Mouse (Mus musculus) adrenal gland, postnatal 14 days (tissue): ENCODE data around the gene 4933414I15Rik. TPM values are rescaled to one million over a fixed set of nuclear protein-coding genes. Genes with fewer than 3 reads are reported as not detected.

Experiments
- DNase-seq: peaks from one replicate; pipeline ENCODE4 v3.0.0; 2021; ENCODE audit warnings: mixed read lengths
- long read RNA-seq, 2 experiments: library from polyadenylated mRNA; stranded (forward); transcript quantifications; one replicate each; pipeline ENCODE4 v2.0.0; 2021
- total RNA-seq: library from RNA; stranded (reverse); gene quantifications from 2 replicates; pipeline ENCODE4 v1.2.3, GENCODE M21; 2021

The 4933414I15Rik gene
- not detected in 2 replicates for total RNA-seq
- long read RNA-seq, experiment 1 = 0 reads
- long read RNA-seq, experiment 2 = 0 reads

GRCm38 (mm10) chr11:50943506-50943905 is at the start of gene 4933414I15Rik:
TSS of gene 4933414I15Rik (minus strand) at chr11:50943765.
- no peak for DNase-seq

DNA sequence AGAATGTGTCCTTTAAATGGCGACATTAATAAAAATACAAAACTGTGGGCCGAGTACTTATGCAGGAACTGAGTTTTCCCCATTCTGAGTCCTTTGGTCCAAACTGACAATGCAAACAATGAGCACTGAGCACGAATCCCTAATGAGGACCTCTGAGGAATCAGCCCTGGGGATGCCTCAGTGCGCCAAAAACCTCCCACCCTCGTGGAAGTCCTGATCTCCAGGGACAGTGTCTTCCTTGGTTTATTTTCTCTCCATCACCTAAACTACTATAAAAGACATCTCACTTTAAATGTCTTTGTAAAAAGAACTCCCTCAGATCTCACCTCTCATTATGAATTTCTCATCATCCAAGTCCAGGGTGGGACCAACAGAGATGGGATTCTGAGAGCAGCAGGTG is 38.1 kb upstream of the 4933414I15Rik start, which contains the start of gene Olfr1377:
TSS of gene Olfr1377 (plus strand) at position 301 of the 400 bp plus-strand sequence.
- no peak for DNase-seq

- peak; percentile 48 for DNase-seq
Observed at GRCm38 (mm10) chr11:50977216-50977615, 33.7 kb upstream of the 4933414I15Rik start.

DNA sequence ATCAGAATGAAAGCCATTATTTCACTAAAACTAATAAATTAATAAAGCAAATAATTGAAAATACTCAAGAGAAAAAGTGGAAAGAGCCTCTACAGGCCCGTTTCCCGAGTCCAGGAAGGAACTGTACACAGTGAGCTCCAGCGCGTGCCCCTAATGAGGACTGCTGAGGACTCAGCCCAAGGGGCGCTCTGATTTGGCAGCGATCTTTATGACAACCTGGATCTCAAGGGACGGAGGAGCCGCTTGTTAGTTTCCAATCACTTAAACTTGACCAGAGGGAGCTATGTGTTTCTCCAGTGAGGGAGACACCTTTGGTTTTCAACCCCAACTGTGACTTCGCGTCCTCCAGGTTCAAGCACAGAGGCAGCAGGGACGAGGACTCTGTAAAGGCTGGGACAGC is 22.7 kb upstream of the 4933414I15Rik start, which contains the start of gene Olfr1378:
TSS of gene Olfr1378 (plus strand) at position 301 of the 400 bp plus-strand sequence.
- DNase-seq = no peak

GRCm38 (mm10) chr11:50964886-50965285 is 21.3 kb upstream of the 4933414I15Rik start:
- DNase-seq = no peak

GRCm38 (mm10) chr11:50953665-50954064 is 10.1 kb upstream of the 4933414I15Rik start, which contains the start of gene Prop1:
TSS of gene Prop1 (minus strand) at chr11:50953765.
- no peak for DNase-seq

DNA sequence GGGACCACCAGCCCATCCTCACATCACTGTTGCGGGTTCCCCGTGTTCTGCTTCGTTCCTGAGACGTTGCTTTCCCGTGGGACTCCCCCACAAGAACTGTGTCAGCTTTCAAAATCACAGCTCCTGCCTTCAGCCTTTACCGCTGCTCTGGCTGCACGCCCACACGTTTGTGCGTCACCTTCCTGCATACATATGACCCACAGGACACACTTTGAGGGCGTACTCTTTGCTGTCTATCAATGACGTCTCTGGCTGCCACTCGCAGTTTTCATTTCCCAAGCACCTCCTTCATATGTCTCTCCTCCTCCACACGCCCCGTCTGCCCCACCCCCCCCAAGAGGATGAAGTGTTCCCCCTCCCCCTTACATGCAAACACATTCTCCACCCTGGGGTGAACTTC is 8.7 kb upstream of the 4933414I15Rik start:
- peak; percentile 59 for DNase-seq

- DNase-seq = no peak
Observed at GRCm38 (mm10) chr11:50942386-50942785, 1.2 kb downstream of the 4933414I15Rik start.

GRCm38 (mm10) chr11:50939621-50940366 is 3.8 kb downstream of the 4933414I15Rik start:
- DNase-seq = peak; percentile 59

DNA sequence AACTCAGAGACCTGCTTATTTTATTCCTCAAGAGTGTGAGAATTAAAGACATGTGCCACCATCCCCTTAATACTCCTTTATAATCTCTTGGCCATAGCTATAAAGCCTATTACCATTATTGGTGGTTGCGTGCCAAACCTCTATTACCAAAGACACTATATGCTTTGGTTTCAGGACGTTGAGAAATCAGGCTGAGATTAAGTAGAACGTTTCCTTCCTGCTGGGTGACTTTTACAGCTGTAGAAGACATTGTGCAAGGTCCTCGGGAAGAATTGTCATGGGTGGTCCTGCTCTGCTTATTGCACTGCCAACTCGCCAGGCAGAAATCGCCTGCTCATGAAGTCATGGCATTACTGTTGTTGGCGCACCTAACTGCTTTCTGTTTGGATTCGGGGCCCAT is 5.1 kb downstream of the 4933414I15Rik start:
- no peak for DNase-seq

DNA sequence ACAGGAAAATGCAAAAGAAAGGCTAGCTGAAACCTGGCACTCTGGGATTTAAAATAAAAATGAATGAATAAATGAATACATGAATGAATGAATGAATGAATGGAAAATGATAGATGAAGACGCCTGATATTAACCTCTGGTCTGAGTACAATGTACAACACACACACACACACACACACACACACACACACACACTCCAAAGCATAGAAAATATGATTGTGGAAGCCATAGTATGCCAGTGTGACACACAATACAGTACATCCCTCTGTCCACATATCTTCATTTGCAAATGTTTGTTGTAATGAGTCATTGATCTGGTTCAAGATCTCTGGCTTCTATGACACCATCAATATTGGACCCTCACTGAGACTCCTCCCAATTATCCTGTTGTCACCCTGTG is 11.5 kb downstream of the 4933414I15Rik start:
- no peak for DNase-seq

DNA sequence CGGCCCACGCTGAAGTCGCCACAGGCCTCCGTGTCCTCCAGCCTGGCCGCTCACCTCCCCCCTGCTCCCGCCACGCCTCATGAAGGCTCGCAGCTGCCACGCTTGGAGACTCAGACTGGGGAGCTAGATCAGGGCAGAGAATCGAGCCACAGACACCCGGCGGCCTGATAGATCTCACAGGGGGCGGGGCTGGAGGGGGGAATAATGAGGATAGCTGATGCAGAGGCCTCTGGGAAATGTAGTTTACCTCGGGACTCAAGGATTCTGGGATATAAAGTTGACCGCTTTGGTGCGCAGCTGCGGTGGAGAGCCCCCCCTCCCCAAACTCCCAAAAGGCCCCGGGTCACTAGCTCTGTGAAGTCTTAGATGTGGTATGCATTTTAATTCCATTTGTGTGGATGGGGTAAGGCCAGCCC is 12.1 kb downstream of the 4933414I15Rik start, which contains the start of gene Zfp354b:
TSS of gene Zfp354b (minus strand) at position 183 of the 416 bp plus-strand sequence.
- DNase-seq = peak; percentile 90

DNA sequence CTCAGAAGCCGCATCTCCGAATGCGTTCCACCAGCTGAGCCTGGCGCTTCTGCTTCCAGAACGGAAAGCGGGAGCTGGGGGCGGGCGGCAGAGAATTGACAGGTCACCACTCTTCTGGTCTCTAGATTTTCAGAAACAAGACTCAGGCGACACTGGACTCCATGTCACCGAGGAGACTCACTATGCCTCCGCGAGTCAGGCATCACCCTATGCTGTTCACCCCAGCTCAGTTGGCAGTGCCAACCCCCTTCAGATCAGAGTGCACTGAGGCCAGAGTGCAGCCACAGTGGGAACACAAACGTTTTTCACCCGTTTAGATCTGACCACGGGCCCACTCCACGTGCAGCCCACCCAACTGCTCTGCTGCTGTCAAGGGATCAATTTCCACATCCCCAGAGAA is 12.5 kb downstream of the 4933414I15Rik start:
- DNase-seq = peak; percentile 31

- DNase-seq = no peak
Observed at GRCm38 (mm10) chr11:50930469-50931014, 13.0 kb downstream of the 4933414I15Rik start.

GRCm38 (mm10) chr11:50915671-50916320 is 27.8 kb downstream of the 4933414I15Rik start, which contains the start of gene Zfp2:
TSS of gene Zfp2 (minus strand) at chr11:50916165.
- DNase-seq = peak; percentile 96

DNA sequence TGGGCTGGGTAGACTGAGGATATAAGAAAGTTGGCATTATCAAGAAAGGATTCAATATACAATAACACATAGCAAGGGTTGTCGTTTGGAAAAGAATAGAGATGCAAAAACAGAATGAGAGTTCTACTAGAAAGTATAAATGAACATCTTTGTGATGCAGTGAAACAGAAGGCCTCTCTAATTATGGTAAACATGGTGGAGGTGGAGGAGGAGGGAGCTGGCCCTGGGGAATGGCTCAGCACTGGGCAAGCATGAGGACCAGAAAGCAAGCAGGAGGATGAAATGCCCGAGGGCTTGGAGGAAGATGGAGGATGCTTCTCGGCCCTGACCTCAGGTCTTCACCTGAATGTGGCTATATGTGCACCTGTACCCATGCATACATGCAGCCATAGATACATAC is 29.1 kb downstream of the 4933414I15Rik start:
- DNase-seq = no peak

- peak; percentile 17 for DNase-seq
Observed at GRCm38 (mm10) chr11:50913301-50913700, 30.3 kb downstream of the 4933414I15Rik start.

GRCm38 (mm10) chr11:50908136-50908535 is 35.4 kb downstream of the 4933414I15Rik start:
- DNase-seq = no peak

GRCm38 (mm10) chr11:50897359-50897758 is 46.2 kb downstream of the 4933414I15Rik start:
- no peak for DNase-seq

GRCm38 (mm10) chr11:50892441-50892840 is 51.1 kb downstream of the 4933414I15Rik start:
- peak; percentile 10 for DNase-seq
